Mouse (Mus musculus) heart, adult 9 months (tissue): Measurements from ENCODE around the gene Cebpzos.

Experiments
- DNase-seq, 2 experiments: peaks; one replicate each; pipeline ENCODE4 v3.0.0; 2022; ENCODE audit warnings: low spot score in 2 of 2

The Cebpzos gene

DNA sequence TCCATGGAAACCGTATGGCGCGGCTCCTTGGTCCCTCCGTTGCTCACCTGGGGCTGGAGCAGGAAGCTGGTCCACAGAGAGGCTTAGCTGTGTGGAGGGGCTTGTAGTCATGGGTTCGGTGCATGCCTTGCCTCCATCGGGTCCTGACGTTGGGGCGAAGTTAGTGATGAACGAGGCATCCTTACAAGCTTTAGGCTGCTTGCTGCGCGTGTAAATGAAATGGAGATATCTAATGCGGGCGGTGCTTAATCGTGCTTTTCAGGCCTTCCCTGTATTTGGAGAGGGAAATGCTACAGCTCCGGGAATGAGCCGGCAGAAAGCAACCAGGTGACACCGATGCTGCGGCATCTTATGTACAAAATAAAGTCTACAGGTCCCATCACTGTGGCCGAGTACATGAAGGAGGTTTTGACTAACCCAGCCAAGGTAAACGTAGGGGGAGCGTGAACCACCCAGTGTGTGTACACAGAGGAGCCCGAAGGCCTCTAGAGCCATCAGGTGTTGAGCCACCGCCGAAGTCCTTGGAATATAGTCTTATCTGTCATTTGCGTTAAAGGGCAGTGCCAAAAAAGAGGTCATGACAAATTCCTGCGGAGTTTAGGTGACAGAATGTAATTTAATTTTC lies 21.0 kb downstream of the Cebpzos start:
- no peak for DNase-seq

DNA sequence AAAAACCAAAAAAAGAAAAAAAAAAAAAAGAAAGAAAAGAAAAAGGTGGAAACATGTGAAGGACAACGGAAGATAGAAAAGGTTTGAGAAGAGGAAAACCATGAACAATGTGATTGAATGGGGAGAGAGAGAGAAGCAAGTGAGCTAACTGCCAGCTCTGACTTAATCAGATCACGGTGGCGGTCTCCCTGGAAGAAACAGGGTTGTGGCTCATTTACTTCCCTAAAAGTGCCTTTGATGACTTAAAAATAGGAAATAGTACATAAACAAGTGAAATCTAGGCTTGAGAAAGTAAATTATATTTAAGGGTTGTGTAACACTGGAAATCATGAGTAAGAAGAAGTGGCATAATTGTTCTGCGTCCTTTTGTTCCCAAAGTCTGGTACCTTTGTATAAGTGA lies 22.6 kb downstream of the Cebpzos start:
- DNase-seq, result no peak

DNA sequence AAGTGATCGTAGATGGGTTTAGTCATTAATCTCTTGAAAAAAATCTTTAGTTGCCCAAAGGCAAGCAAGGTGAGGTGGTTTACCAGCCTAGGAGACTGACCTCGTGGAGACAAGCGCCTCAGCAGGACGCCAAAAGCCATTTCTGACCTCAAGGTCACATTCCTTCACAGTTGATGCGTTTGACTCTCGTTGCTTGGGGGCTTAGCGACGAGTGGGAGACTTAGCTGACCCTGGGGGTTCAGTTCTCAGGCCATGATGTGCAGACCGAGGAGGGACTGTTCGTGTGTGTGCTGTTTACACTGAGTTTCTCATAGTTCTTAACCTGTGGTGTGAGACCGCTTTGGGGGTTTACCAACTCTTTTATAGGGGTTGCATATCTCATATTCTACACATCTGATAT lies 26.3 kb downstream of the Cebpzos start:
- no peak for DNase-seq

DNA sequence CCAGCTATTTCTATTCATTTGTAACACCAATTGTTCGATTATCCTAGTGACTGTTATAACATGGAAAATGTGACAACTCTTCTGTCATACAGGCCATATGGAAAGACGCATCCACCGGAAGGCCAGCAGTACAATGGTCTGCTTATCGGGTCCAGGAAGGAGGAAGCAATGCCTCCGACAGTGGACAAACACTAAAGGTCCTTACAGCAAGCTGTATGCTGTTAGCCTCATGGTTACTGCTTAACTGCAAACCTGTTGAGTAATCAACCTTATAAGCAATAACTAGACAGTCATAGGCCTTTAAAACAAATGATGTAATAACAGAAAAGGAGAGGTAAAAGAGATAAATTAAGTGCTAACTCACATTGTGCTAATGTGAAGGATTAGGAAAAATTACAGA lies 34.9 kb downstream of the Cebpzos start:
- DNase-seq, result no peak

DNA sequence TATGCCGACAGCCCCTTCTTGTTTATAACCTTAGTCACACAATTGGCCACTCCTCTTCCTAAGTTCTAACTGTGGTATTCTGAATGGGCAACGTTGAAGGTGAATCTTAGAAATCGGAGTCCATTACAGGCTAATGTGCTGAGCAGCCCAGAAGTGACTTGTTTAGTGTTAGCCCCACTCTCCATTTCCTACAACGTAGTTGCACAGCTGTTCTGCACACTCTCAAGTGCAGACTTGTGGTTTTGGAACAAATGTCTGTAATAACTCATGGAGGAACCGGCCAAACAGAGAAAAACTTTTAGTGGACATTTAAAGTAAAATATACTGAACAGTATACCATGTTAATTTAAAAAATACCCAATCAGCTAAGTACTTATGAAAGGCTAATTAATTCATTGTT lies 35.8 kb downstream of the Cebpzos start:
- no peak for DNase-seq

DNA sequence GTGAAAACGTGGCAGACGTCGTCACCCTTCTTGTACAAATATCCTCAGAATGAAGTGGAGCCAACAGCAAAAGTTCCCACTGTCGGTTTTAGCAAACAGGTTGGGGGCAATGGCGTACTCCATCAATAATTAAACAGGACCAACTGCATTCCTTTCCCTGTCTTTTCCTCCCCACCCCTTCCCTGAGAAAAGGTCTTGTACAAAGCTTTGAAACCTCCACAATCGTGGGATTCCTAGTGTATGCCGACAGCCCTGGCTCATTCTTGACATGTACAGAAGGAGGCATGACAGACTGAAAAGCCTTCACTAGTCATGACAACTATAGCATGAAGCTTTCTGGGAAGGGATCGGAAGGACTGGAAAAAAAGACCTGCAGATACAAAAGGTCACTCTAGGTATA lies 36.9 kb downstream of the Cebpzos start:
- no peak for DNase-seq

DNA sequence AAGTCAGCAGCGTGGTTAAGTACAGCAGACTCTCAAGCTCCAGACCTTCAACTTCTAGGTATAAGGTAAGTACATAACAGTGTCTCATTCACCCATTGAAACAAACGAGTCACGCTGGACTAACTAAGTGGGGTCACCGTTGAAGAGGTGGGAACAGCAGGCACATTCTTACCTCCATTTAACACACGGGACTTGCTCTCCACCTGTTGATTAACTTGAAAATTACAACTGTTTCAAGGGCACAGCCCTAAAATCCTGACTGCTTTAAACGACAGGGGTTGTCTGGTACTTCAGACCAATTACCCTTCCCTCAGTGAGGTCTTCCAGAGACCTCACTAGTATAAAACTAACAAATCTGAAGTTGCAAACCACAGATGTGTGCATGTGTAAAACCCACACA lies 43.2 kb downstream of the Cebpzos start:
- no peak for DNase-seq

DNA sequence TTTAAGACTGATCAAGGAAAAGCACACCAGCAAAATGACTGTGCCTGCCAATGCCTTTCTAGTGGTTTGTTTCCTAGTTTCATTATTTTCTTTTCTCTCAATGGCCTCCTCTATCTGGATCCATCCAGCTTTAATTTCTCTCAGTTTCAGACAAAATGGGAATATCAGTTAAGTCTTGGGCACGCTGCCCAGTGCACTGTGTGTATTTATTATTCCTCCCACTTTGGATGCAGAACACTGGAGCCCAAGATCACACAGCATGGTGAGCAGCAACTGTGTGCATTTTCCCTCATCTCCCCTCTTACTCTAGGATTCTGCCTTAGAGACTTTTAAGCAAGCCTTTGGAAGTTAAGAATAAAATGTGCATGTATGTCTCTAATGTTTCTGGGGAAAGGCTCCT lies 48.1 kb downstream of the Cebpzos start:
- DNase-seq, result no peak

DNA sequence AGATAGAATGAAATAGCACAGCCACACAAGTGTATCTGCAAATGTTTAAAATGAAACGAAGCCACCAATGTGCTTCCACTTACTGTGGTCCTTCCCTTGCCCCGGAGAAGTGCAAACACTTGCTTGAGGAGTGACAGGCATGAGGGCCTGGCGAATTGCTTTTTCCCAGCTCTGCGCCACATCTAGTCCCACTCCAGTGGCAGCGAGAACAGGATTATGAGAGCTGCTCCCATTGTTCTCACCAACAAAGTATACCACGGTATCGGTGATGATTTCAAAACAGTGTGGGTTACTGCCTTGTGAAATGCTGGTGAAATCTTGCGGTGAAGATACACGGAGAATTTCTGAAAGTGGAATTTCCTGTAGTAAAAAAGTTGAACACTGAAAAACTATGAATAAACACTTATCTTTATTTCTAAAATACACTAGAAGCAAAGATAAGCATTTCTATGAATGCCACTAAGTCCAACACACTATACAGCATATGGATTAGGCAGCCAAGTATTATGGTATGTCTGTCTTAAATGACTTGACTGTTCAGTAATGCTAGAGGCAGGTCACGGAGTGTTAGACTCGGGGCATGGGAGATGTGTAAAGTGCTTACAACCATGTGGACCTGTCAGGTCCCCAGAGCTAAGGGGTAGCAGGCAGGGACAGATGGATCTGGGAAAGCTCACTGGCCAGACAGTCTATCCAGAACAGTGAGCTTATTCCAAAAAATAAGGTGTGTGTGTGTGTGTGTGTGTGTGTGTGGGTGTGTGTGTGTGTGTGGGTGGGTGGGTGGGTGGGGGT lies 50.0 kb downstream of the Cebpzos start:
- no peak for DNase-seq

DNA sequence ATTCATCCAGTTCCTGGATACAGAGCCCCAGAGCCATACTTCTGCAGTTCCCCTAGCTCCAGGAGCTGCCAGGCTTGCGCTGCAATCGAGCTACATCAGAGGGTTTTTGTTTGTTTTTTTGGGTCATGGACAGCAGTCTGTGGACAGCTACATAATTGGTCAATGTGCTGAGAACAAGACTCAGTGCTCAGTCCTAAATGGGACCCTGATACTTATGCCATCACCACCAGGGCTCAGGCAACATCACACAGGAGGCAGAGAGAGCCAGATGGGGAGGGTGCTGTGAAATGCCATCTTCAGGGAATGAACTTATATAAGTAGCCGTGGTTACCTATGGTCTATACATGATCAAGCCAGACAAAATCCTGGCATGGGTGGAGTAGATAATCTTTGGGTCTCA lies 52.2 kb downstream of the Cebpzos start:
- DNase-seq, result no peak
